Mouse (Mus musculus) T-cell, adult 66 days (primary cell): ENCODE measurements around the gene Snap23. TPM values are rescaled to one million over a fixed set of nuclear protein-coding genes. Genes with fewer than 3 reads are reported as not detected.

Source experiments
- total RNA-seq, 2 experiments: library from RNA; stranded (reverse); gene quantifications; 3 replicates in 1 of 2; 4 replicates in 1 of 2; pipeline ENCODE4 v1.2.4; 2023

Gene Snap23
- 10 to 100 TPM; 26.3 to 32.8 TPM for total RNA-seq

DNA sequence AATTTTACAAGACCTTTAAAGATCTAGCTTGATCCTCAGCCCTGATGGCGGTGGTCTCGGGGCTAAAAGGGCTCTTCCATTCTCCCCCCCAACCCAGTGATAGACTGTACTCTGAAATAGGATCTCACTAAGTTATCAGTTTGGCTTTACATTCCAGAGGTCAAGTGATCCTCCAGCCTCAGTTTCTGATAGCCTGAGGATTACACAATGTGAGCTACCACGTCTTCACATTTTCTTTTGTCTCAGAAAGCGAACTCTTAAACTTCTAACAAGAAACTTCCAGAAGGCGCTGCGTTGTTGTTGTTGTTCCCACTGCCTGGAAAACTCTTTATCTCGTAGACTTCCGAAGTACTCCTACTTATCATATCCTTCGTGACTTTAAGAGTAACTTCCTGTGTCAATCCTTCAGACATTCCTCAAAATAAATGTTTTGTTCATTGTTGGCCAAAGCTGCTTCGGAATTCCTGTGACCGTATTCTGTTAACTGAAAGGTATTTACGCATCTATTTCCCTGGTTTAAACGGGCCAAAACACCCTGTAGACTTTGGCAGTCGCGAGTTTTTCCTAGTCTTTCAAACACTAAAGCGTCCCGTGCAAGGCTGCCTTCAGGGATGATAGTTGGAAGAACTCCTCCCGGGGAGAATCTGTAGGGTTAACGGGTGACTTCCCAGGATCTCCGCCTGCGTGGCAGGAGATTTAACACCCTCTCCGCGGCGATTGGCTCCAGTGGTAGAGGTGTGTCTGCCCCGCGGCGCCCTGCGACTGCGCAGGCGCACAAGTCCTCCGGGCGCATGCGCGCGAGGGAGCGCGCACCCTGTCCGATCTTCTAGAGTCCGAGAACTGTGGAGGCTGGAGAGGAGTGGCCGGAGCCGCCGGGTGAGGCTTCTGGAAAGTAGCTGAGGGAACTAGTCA lies at the start of gene Snap23:
Gene Snap23 (plus strand): TSS at position 786 of the 912 bp plus-strand sequence.

DNA sequence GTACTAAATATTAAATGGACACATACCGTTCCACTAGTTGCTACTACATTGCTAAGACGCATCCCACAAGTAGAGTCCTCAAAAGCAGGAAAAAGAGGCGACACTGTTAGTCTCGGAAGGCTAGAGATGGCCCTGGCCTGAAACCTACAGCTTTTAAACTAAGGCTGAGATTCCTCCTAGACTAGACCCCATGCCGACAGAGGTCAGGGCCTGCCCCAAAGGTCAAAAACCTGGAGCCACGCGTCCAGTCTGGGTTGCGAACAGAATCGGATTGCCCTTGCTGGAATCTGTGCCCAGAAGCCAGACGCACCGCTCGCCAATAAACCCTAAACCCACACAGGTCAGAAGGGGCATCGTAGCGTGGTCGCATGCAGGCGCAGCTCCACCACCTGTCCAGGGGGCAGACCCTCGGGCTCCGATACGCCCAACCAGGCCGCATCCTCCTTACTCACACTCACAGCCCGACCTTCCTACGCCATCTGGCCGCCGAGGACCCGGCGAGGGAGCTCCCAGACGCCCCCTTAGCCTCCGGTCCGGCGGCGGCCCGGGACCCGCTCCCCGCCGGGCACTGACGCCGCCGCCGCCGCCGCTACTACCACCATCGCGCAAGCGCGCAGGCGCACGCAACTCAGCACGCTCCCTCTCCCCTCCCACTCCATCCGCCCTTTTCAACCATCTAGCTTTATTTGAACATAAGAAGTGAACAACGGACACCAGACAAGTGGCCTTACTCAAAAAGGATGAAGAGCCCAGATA lies 4.1 kb upstream of the Snap23 start, which contains the start of gene Zfp106:
Gene Zfp106 (minus strand): TSS at position 609 of the 756 bp plus-strand sequence.

DNA sequence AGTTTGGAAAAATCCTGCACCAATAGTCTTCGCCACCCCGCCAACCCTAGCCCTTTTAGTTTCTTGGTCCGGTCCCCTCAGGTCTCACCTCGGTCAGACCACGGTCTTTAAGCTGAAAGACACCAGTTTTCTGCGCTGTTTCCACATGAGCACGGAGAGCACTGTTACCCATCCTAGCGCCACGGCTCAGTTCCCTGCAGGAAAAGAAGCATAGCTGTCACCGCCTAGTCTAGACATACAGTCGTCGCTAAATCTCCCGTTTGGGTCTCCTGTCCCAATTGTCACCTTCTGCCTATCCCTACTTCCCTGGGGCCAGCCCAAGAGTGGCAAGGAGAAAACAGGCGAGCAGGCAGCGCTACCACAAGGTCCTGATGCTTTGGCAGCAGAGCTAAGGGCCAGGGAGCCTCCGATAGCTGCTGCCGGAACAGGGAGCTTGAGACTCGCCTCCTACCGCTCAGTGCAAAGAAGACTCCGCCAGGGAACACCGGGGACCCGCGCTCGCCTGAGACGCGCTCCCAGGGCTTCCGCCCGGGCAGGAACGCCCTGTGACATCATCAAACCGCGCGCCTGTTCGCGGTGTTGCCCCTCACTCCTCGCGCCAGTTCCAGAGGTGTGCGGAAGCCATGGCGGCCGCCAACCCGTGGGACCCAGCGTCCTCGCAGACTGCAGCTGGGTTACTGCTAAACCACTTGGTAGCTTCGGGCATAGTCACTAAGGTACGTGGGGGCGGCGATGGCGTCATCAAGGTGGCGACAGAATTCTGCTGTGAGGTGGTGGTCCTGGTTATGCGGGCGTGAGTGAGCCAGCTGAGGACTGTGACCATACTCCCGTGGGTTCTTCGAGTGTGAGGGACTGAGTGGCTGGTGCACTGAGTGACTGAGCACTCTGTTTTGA lies 41.6 kb downstream of the Snap23 start, which contains the start of the genes Haus2 and Lrrc57:
Gene Haus2 (plus strand): TSS at position 554 of the 894 bp plus-strand sequence.
Gene Lrrc57 (minus strand): TSS at position 691 of the 894 bp plus-strand sequence.

GRCm38 (mm10) chr2:120628886-120629735 lies 61.6 kb downstream of the Snap23 start, which contains the start of gene Stard9:
Stard9 (plus strand) TSS chr2:120629121.

Other genes with a start within 250 kb of the Snap23 start
- gene Vps39, start 214.5 kb upstream of the Snap23 start, total RNA-seq, result 10 to 100 TPM; 66.4 to 73.2 TPM
- 10 to 100 TPM; 21.5 to 22.4 TPM for gene Ganc, start 163.8 kb upstream of the Snap23 start, total RNA-seq
- 10 to 100 TPM; 62.4 to 64.3 TPM for gene Tmem87a, start 163.6 kb upstream of the Snap23 start, total RNA-seq
- 1 to 10 TPM; 3.7 to 4.6 TPM for gene Capn3, start 111.7 kb upstream of the Snap23 start, total RNA-seq
- 10 to 100 TPM; 67.2 to 73.8 TPM for gene Zfp106, start 3.8 kb upstream of the Snap23 start, total RNA-seq
- 10 to 100 TPM; 21.6 to 27.2 TPM for gene Haus2, start 41.7 kb downstream of the Snap23 start, total RNA-seq
- gene Lrrc57, start 41.8 kb downstream of the Snap23 start, total RNA-seq, result 10 to 100 TPM; 15.1 to 18.6 TPM
- under 1 TPM; 0.41 to 0.44 TPM for gene Stard9, start 61.5 kb downstream of the Snap23 start, total RNA-seq